Mouse (Mus musculus): Measurements from ENCODE around the gene Ube2q1.

The Ube2q1 gene

GRCm38 (mm10) chr3:89772968-89773709 lies at the start of gene Ube2q1:
Gene Ube2q1 (plus strand): TSS chr3:89773616.
- DNase-seq: peak; percentile 97 to 98

DNA sequence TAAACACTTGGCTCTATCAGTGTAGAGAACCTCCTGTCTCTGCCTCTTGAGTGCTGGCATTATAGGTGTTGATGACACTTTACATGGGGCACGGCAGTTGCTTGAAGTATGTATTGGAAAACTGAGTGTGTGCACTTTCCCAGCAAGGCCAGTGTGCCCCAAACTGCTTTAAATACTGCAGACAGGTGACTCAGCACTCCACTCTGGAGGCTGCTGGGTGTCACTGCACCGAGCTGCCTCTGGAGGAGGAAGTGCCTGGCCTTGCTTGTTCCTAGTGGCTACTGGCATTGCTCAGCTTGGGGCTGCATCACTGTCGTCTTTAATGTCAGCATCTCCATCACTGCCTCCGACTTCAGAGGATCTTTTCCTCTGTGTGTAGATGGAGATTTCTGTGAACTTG lies 46.4 kb upstream of the Ube2q1 start:
- DNase-seq: peak; percentile 40 to 63

DNA sequence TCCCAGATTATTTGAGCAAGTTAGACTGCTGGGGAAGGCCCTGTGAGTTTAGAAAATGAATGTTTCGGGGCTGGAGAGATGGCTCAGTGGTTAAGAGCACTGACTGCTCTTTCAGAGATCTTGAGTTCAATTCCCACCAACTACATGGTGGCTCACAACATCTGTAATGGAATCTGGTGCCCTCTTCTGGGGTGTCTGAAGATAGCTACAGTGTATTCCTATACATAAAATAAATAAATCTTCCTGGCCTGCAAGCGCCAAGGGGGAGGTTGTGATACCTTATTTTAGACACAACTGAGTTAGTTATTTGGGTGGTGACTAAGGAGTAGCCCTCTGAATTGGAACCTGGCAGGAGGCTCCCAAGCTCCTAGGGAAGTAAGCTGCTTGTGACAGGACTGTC lies 44.6 kb upstream of the Ube2q1 start:
- no peak for DNase-seq

GRCm38 (mm10) chr3:89730350-89731331 lies 42.8 kb upstream of the Ube2q1 start:
- DNase-seq: peak; percentile 46 to 61

- DNase-seq: no peak
These were observed 41.3 kb upstream of the Ube2q1 start for GRCm38 (mm10) chr3:89732091-89732490.

- DNase-seq: no peak
These were observed 34.9 kb upstream of the Ube2q1 start for GRCm38 (mm10) chr3:89738509-89738908.

- DNase-seq: peak; percentile 24 to 53
These were observed 21.1 kb upstream of the Ube2q1 start for GRCm38 (mm10) chr3:89752307-89752706.

DNA sequence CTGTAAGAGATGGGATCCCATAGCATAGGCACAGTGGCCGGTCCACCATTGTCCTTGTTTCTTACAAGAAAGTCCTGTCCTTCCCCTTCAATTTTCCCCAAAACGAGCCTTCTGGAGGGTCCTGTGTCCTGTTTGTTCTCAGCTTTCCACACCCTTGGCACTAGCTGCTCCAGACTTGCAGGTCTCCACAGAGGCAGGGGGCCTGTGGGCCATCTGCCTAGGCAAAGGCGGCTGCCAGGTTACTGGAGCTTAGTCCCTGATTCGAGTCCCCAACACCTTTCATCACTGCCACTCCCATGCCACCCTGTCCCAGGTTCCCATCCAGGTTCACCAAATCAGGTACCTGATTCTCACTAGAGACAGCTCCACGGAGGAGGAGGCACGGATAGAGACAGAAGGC lies 18.1 kb upstream of the Ube2q1 start:
- DNase-seq: peak; percentile 74 to 79

- DNase-seq: peak; percentile 66 to 73
These were observed 15.6 kb upstream of the Ube2q1 start for GRCm38 (mm10) chr3:89757851-89758250.

DNA sequence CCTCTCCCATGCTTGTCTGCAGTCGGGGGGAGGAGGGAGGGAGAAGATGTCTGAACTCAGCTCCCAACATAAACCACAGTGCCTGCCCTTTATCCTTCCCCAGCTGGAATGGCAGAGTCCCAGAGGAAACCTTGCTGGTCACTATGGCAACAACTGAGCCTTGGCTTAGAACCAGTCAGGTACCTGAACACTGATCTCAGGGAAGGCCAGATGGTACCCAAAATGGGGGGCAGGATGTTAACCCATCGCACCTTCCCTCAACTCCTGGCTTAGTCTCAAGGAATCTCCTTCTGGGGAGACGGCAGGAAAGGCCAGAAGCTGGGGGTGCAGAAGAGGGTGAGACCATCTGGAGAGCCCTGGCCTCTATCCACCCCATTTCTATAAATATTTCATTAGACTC lies 13.6 kb upstream of the Ube2q1 start:
- DNase-seq: peak; percentile 89 to 90

GRCm38 (mm10) chr3:89764119-89764724 lies 9.2 kb upstream of the Ube2q1 start, which contains the start of gene Chrnb2:
Gene Chrnb2 (minus strand): TSS chr3:89764632.
- DNase-seq: peak; percentile 79 to 81

- DNase-seq: peak in 1 of 2 experiments; percentile 2
These were observed 3.8 kb upstream of the Ube2q1 start for GRCm38 (mm10) chr3:89769584-89769983.

GRCm38 (mm10) chr3:89770425-89771002 lies 2.9 kb upstream of the Ube2q1 start:
- DNase-seq: no peak

GRCm38 (mm10) chr3:89772588-89772967 lies 838 bp upstream of the Ube2q1 start:
- DNase-seq: peak; percentile 91

GRCm38 (mm10) chr3:89773740-89774211 lies 360 bp downstream of the Ube2q1 start:
- DNase-seq: peak in 1 of 2 experiments; percentile 65

GRCm38 (mm10) chr3:89774236-89774960 lies 982 bp downstream of the Ube2q1 start:
- no peak for DNase-seq

- DNase-seq: no peak
These were observed 2.6 kb downstream of the Ube2q1 start for GRCm38 (mm10) chr3:89776001-89776400.

- no peak for DNase-seq
These were observed 6.7 kb downstream of the Ube2q1 start for GRCm38 (mm10) chr3:89780102-89780501.

- no peak for DNase-seq
These were observed 8.2 kb downstream of the Ube2q1 start for GRCm38 (mm10) chr3:89781640-89782039.

- peak; percentile 81 to 86 for DNase-seq
These were observed 11.8 kb downstream of the Ube2q1 start for GRCm38 (mm10) chr3:89784991-89785753.

GRCm38 (mm10) chr3:89786275-89786674 lies 12.9 kb downstream of the Ube2q1 start:
- DNase-seq: no peak

Data from cerebellum, postnatal 25 days (tissue).